Mouse (Mus musculus): ENCODE measurements around the gene Ankrd12. TPM values are rescaled to one million over a fixed set of nuclear protein-coding genes. Genes with fewer than 3 reads are reported as not detected.
A peak's percentile ranks its signal among the peaks of the same experiment; 100 is the strongest.
"Not testable (repeated sequence)": the region's sequence is repeated elsewhere in the genome, so short reads cannot be mapped to it uniquely, and the experiment has no call there.

The Ankrd12 gene
- polyA plus RNA-seq, 1 experiment from 2014 or later: 21.5 TPM

DNA sequence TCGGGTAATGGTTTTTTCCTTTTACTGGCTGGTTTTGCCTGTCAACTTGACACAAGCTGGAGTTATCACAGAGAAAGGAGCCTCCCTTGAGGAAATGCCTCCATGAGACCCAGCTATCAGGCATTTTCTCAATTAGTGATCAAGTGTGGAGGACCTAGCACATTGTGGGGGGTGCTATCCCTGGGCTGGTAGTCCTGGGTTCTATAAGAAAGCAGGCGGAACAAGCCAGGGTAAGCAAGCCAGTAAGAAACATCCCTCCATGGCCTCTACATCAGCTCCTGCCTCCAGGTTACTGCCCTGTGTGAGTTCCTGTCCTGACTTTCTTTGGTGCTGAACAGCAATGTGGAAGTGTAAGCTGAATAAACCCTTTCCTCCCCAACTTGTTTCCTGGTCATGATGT is 7.9 kb downstream of the Ankrd12 start:
- 92% methylated on average over 2 of the region's 2 CpGs for WGBS

DNA sequence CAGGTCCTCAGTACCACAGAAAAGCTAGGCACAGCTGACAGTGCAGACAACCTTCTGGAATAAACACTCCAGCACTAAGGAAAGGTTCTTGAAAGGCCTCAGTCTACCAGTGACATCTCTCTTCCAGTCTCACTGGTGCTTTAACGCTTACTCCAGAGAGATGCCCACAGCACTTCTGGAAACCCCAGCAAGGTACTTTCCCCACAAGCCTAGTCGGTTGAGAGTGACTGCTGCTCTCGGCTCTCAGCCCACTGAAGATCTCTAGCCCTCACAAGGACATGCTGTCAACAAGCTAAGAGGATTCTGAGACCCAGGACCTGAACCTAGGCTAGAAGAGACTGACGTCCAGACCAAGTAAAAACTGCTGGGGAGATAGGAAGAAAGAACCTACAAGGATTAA is 11.8 kb downstream of the Ankrd12 start:
- H3K4me1 ChIP-seq (ENCODE audit: control insufficient read depth, insufficient read depth, low read length): peaks cover 4% of the 10 kb centered on the region; the same call in 1 of the 2 replicates
- no peaks in the 10 kb centered on the region for H3K9me3 ChIP-seq (replicated peaks; ENCODE audit: control insufficient read depth, low read length)
- no peak overlapping the region for H3K9ac ChIP-seq (ENCODE audit: low read length)
- H3K4me2 ChIP-seq (ENCODE audit: low read depth, low read length): no peak overlapping the region
- no peaks in the 10 kb centered on the region for H3K36me3 ChIP-seq (ENCODE audit: control insufficient read depth, insufficient read depth)
- no peak for ATAC-seq (replicated peaks; ENCODE audit: extremely low read depth, insufficient read depth, low FRiP score)
- WGBS: 56% methylated on average over 4 of the region's 4 CpGs
- H3K27ac ChIP-seq (ENCODE audit: low read length): no peak overlapping the region
- no peaks in the 10 kb centered on the region for H3K27me3 ChIP-seq (ENCODE audit: control insufficient read depth, insufficient read depth, low read length)
- no peak overlapping the region for H3K4me3 ChIP-seq (ENCODE audit: low read length)

More for the DNA sequence above, 7.9 kb downstream of the Ankrd12 start:
- H3K27me3 ChIP-seq (ENCODE audit: control insufficient read depth, insufficient read depth, low read length); H3K4me3 ChIP-seq (ENCODE audit: low read length); H3K27ac ChIP-seq (ENCODE audit: low read length); ATAC-seq (replicated peaks; ENCODE audit: extremely low read depth, insufficient read depth, low FRiP score); H3K36me3 ChIP-seq (ENCODE audit: control insufficient read depth, insufficient read depth); H3K9me3 ChIP-seq (replicated peaks; ENCODE audit: control insufficient read depth, low read length); H3K9ac ChIP-seq (ENCODE audit: low read length); H3K4me1 ChIP-seq (ENCODE audit: control insufficient read depth, insufficient read depth, low read length); H3K4me2 ChIP-seq (ENCODE audit: low read depth, low read length): not testable (repeated sequence)

DNA sequence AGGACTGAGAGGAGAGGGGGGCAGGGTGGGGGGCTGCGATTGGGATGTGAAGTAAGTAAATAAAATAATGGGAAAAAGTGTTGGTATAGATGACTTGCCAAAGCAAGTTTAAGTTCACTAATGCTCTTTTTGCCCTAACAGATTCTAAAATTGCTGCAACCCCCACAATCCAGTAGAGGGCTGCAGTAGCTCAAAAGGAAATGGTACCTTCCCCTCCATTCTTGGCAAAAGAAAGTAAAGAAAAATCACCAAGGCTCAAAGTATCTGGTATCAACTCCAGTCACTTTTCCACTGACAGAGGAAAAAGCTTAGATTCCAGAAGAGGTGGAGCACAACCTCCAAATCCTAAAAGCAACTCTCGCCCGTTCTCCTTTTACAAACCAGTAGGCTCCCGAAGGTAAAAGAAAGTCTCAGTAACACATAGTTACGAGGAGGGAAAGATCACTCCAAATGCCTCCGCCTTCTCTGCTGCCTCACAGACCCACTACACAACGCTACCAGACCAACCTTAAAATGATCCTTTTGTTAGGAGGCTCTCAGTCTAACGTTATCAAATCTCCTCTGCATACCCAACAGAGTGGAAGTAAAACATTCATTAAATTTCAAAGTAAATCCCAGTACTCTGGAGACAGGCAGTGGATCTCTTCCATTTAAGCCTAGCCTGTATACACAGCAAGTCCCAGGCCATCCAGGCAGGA is 15.5 kb downstream of the Ankrd12 start:
- peaks cover 4% of the 10 kb centered on the region; the same call in 1 of the 2 replicates for H3K4me1 ChIP-seq (ENCODE audit: control insufficient read depth, insufficient read depth, low read length)
- no peak for ATAC-seq (replicated peaks; ENCODE audit: extremely low read depth, insufficient read depth, low FRiP score)
- H3K4me2 ChIP-seq (ENCODE audit: low read depth, low read length): peak overlapping the region; percentile 37
- 59% methylated on average over 8 of the region's 8 CpGs for WGBS
- no peak overlapping the region for H3K4me3 ChIP-seq (ENCODE audit: low read length)
- no peaks in the 10 kb centered on the region for H3K27me3 ChIP-seq (ENCODE audit: control insufficient read depth, insufficient read depth, low read length)
- no peaks in the 10 kb centered on the region for H3K36me3 ChIP-seq (ENCODE audit: control insufficient read depth, insufficient read depth)
- H3K9ac ChIP-seq (ENCODE audit: low read length): no peak overlapping the region
- 0 out of 2 replicates have a peak overlapping the region, but pooled peaks have one; percentile 19 for H3K27ac ChIP-seq (ENCODE audit: low read length)
- no peaks in the 10 kb centered on the region for H3K9me3 ChIP-seq (replicated peaks; ENCODE audit: control insufficient read depth, low read length)

DNA sequence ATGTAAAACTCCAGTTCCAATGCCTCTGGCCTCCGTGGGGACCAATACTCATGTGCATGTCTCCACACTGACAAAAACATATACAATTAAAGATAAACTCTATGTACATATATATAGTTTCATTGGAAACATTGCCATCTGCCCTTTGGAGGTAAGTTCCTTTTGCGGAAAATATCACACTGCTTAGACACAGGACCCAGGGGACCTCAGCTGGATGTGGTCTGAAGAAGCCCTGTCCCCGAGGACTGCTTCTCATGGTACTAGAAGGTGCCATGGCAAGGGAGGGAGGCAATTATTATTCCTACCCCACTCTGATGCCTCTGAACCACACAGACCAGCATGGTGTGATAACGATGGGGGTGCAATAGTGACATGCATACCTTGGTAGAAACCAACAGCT is 18.7 kb downstream of the Ankrd12 start:
- Histone ChIP-seq H3K4me2 (ENCODE audit: low read depth, low read length) (no peak overlapping the region), H3K36me3 (ENCODE audit: control insufficient read depth, insufficient read depth) (no peaks in the 10 kb centered on the region), H3K27ac (ENCODE audit: low read length) (no peak overlapping the region), H3K4me1 (ENCODE audit: control insufficient read depth, insufficient read depth, low read length) (peaks cover 4% of the 10 kb centered on the region; the same call in 1 of the 2 replicates), H3K4me3 (ENCODE audit: low read length) (no peak overlapping the region), H3K9ac (ENCODE audit: low read length) (no peak overlapping the region), H3K27me3 (ENCODE audit: control insufficient read depth, insufficient read depth, low read length) (no peaks in the 10 kb centered on the region), H3K9me3 (replicated peaks; ENCODE audit: control insufficient read depth, low read length) (no peaks in the 10 kb centered on the region)
- no peak for ATAC-seq (replicated peaks; ENCODE audit: extremely low read depth, insufficient read depth, low FRiP score)
- WGBS: 83% methylated on average over 4 of the region's 4 CpGs

DNA sequence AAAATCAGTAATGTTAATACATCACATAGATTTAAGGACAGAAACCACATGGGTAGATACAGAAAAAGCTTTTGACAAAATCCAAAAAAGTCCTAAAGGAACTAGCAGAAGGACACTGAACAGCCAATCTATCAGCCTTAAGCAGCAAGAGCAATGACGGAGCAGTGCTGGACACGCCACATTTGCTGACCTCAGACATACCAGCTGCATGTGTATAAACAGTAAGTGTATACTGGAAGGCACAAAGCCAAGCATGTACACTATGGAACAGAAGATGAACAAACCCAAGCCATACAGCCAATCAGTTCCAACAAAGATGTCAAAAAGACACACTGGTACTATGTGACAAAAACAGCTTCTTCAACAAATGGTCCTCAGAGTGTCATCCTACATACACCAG is 19.7 kb downstream of the Ankrd12 start:
- Histone ChIP-seq H3K9me3 (replicated peaks; ENCODE audit: control insufficient read depth, low read length) (no peaks in the 10 kb centered on the region), H3K4me1 (ENCODE audit: control insufficient read depth, insufficient read depth, low read length) (peaks cover 4% of the 10 kb centered on the region; the same call in 1 of the 2 replicates), H3K9ac (ENCODE audit: low read length) (no peak overlapping the region), H3K4me2 (ENCODE audit: low read depth, low read length) (no peak overlapping the region), H3K27me3 (ENCODE audit: control insufficient read depth, insufficient read depth, low read length) (no peaks in the 10 kb centered on the region), H3K27ac (ENCODE audit: low read length) (no peak overlapping the region), H3K36me3 (ENCODE audit: control insufficient read depth, insufficient read depth) (no peaks in the 10 kb centered on the region), H3K4me3 (ENCODE audit: low read length) (no peak overlapping the region)
- no peak for ATAC-seq (replicated peaks; ENCODE audit: extremely low read depth, insufficient read depth, low FRiP score)
- 86% methylated on average over 2 of the region's 2 CpGs for WGBS

DNA sequence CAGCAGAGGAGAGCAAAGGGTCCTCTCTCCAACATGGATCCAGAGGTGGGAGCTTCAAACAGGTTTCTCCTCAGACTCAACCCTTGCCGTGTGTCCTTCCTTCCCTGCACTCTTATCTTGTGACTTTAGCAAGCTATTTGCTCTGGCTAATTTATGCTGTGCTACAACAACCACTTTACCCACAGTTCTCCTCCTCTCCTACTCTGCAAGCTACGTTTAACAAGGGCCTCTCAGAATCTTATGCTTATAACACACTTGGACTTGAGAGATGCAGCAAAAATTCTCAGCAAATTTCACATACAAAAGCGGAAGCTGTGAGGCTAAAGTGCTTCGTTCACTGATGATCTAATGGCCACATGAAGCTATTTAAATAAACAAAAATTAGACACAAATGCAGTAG is 23.5 kb downstream of the Ankrd12 start:
- H3K9ac ChIP-seq (ENCODE audit: low read length): no peak overlapping the region
- H3K27me3 ChIP-seq (ENCODE audit: control insufficient read depth, insufficient read depth, low read length): no peaks in the 10 kb centered on the region
- WGBS: 61% methylated on average over 4 of the region's 4 CpGs
- H3K4me2 ChIP-seq (ENCODE audit: low read depth, low read length): no peak overlapping the region
- H3K27ac ChIP-seq (ENCODE audit: low read length): no peak overlapping the region
- no peaks in the 10 kb centered on the region; the same call in 1 of the 2 replicates for H3K36me3 ChIP-seq (ENCODE audit: control insufficient read depth, insufficient read depth)
- no peaks in the 10 kb centered on the region for H3K4me1 ChIP-seq (ENCODE audit: control insufficient read depth, insufficient read depth, low read length)
- H3K4me3 ChIP-seq (ENCODE audit: low read length): no peak overlapping the region
- ATAC-seq (replicated peaks; ENCODE audit: extremely low read depth, insufficient read depth, low FRiP score): no peak
- H3K9me3 ChIP-seq (replicated peaks; ENCODE audit: control insufficient read depth, low read length): no peaks in the 10 kb centered on the region

DNA sequence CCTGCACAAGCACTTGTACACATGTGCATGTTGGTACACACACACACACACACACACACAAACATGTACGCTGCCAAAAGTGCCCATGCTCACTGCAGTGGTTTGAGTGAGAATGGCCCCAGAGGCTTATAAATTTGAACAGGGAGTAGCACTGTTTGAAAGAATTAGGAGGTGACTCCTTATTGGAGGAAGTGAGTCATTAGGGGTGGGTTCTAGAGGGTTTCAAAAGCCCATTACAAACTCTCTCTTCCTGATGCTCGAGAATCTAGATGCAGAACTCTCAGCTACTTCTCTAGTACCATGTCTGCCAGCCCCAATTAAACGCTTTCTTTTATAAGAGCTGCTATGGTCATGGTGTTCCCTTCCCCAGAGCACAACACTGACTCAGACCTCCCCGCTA is 28.1 kb downstream of the Ankrd12 start:
- H3K36me3 ChIP-seq (ENCODE audit: control insufficient read depth, insufficient read depth): peaks cover 5% of the 10 kb centered on the region; the same call in 1 of the 2 replicates
- no peak for ATAC-seq (replicated peaks; ENCODE audit: extremely low read depth, insufficient read depth, low FRiP score)
- no peaks in the 10 kb centered on the region for H3K4me1 ChIP-seq (ENCODE audit: control insufficient read depth, insufficient read depth, low read length)
- 84% methylated on average over 4 of the region's 4 CpGs for WGBS
- H3K27me3 ChIP-seq (ENCODE audit: control insufficient read depth, insufficient read depth, low read length): no peaks in the 10 kb centered on the region
- H3K4me3 ChIP-seq (ENCODE audit: low read length): no peak overlapping the region
- no peak overlapping the region for H3K27ac ChIP-seq (ENCODE audit: low read length)
- H3K4me2 ChIP-seq (ENCODE audit: low read depth, low read length): no peak overlapping the region
- H3K9ac ChIP-seq (ENCODE audit: low read length): no peak overlapping the region
- no peaks in the 10 kb centered on the region for H3K9me3 ChIP-seq (replicated peaks; ENCODE audit: control insufficient read depth, low read length)

DNA sequence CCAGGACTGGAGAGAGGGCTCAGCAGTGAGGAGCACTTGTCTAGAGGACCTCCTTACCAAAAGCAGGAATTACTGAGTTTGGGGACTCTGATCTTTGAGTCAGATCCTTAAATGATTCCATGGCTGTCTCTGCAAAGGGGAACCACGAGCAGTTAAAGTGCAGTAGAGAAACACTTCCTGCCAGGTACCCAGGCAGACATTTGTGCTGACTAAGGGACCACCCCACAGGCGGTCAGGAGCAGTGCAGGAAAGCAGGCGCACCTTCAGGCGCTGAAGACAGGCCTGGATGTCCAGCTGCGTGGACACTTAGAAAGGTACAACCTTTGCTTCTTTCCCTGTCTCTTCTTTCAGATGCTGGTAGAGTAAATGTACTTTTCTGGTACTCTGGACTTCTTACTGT is 28.7 kb downstream of the Ankrd12 start:
- H3K36me3 ChIP-seq (ENCODE audit: control insufficient read depth, insufficient read depth): peaks cover 5% of the 10 kb centered on the region; the same call in 1 of the 2 replicates
- no peak for ATAC-seq (replicated peaks; ENCODE audit: extremely low read depth, insufficient read depth, low FRiP score)
- H3K4me3 ChIP-seq (ENCODE audit: low read length): no peak overlapping the region
- no peak overlapping the region for H3K4me2 ChIP-seq (ENCODE audit: low read depth, low read length)
- no peaks in the 10 kb centered on the region for H3K27me3 ChIP-seq (ENCODE audit: control insufficient read depth, insufficient read depth, low read length)
- H3K9ac ChIP-seq (ENCODE audit: low read length): no peak overlapping the region
- H3K9me3 ChIP-seq (replicated peaks; ENCODE audit: control insufficient read depth, low read length): no peaks in the 10 kb centered on the region
- H3K27ac ChIP-seq (ENCODE audit: low read length): no peak overlapping the region
- 61% methylated on average over 5 of the region's 5 CpGs for WGBS
- H3K4me1 ChIP-seq (ENCODE audit: control insufficient read depth, insufficient read depth, low read length): no peaks in the 10 kb centered on the region

DNA sequence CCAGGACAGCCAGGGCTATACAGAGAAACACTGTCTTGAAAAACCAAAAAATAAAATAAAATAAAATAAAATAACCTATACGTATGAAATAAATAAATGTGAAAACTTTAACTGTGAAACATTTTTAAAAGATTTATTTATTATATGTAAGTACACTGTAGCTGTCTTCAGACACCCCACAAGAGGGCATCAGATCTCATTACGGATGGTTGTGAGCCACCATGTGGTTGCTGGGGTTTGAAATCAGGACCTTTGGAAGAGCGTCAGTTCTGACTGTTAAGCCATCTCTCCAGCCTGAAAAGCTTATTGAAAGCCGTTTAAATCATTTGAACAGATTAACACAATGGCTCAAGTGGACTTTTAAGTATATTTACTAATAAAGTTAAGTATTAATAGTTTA is 33.2 kb downstream of the Ankrd12 start:
- H3K36me3 ChIP-seq (ENCODE audit: control insufficient read depth, insufficient read depth); H3K4me2 ChIP-seq (ENCODE audit: low read depth, low read length); H3K9me3 ChIP-seq (replicated peaks; ENCODE audit: control insufficient read depth, low read length); H3K4me1 ChIP-seq (ENCODE audit: control insufficient read depth, insufficient read depth, low read length); H3K27ac ChIP-seq (ENCODE audit: low read length); H3K27me3 ChIP-seq (ENCODE audit: control insufficient read depth, insufficient read depth, low read length); ATAC-seq (replicated peaks; ENCODE audit: extremely low read depth, insufficient read depth, low FRiP score); H3K9ac ChIP-seq (ENCODE audit: low read length); H3K4me3 ChIP-seq (ENCODE audit: low read length): not testable (repeated sequence)
- WGBS: 81% methylated on average over 4 of the region's 4 CpGs

Measured in heart, embryonic 16.5 days (tissue).